Mouse (Mus musculus): ENCODE results near the gene Zmym5. TPM values are rescaled to one million over a fixed set of nuclear protein-coding genes. Genes with fewer than 3 reads are reported as not detected.
"Not testable (repeated sequence)": the region's sequence is repeated elsewhere in the genome, so short reads cannot be mapped to it uniquely, and the experiment has no call there.

The Zmym5 gene
- polyA plus RNA-seq, 1 experiment from 2014 or later = 17.8 TPM

DNA sequence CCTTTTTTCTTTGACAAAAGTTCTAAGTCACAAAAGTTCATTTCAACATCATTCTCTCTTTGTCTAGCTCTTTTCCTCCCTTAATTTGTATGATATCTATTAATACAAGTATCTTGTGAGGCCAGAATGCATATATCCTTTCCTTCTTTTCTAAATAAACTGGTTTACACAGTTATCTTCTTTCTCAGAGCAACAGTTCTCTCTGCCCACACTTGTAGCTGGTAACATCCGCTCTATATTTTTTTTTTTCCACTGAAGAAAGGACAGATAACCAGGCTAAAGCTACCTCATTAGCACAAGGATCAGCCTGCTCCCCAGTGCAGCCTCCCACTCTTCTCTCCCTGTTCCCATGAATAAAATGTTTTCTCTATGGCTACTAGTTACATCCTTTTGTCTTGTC is 26.9 kb downstream of the Zmym5 start:
- no peak overlapping the region for H3K4me3 ChIP-seq (ENCODE audit: low read depth, low read length)
- DNase-seq (ENCODE audit: low spot score) (no peak), ATAC-seq (ENCODE audit: insufficient read depth, low FRiP score, low TSS enrichment) (no peak)
- no peaks in the 10 kb centered on the region for H3K36me3 ChIP-seq (ENCODE audit: control insufficient read depth, insufficient read depth, low read length)
- H3K9ac ChIP-seq (ENCODE audit: low read length) = no peak overlapping the region
- no peaks in the 10 kb centered on the region for H3K4me1 ChIP-seq (ENCODE audit: control insufficient read depth, insufficient read depth, low read length)
- WGBS = 88% methylated on average over 1 of the region's 1 CpGs
- no peaks in the 10 kb centered on the region for H3K27me3 ChIP-seq (ENCODE audit: control insufficient read depth, insufficient read depth, low read length)
- no peak overlapping the region for H3K27ac ChIP-seq (ENCODE audit: low read depth, low read length)
- no peak overlapping the region for H3K4me2 ChIP-seq (ENCODE audit: low read depth)
- H3K9me3 ChIP-seq (ENCODE audit: control insufficient read depth, low read length) = no peaks in the 10 kb centered on the region

DNA sequence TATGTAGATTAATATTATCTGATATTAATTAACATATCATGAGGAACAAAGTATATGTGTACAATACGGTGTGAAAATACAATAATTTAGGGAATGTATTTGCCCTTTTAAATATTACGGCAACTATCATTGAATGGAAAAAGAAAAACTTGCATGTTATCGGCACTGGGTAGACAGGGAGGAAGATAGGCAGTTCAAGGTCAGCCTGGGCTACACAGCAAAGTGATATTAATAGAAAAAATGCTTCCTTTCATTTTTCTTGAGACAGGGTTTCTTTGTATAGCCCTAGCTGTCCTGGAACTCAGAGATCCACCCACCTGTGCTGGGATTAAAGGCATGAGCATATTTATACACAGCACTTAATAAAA is 32.6 kb downstream of the Zmym5 start:
- 60% methylated on average over 3 of the region's 3 CpGs for WGBS
- DNase-seq (ENCODE audit: low spot score) = no peak

GRCm38 (mm10) chr14:56778200-56778932 is 33.1 kb downstream of the Zmym5 start, which contains the start of gene Pspc1:
Gene Pspc1, minus strand, starts transcription at chr14:56778316.
- Histone ChIP-seq H3K4me3 (ENCODE audit: low read depth, low read length) (peak within 1 kb of the TSS; percentile 90), H3K9ac (ENCODE audit: low read length) (peak within 1 kb of the TSS; percentile 92), H3K36me3 (ENCODE audit: control insufficient read depth, insufficient read depth, low read length) (no peaks in the 10 kb centered on the region), H3K4me1 (ENCODE audit: control insufficient read depth, insufficient read depth, low read length) (peaks cover 11% of the 10 kb centered on the region), H3K27ac (ENCODE audit: low read depth, low read length) (peak within 1 kb of the TSS; percentile 85), H3K9me3 (ENCODE audit: control insufficient read depth, low read length) (no peaks in the 10 kb centered on the region), H3K4me2 (ENCODE audit: low read depth) (peak within 1 kb of the TSS; percentile 58), H3K27me3 (ENCODE audit: control insufficient read depth, insufficient read depth, low read length) (no peaks in the 10 kb centered on the region)
- 0% methylated on average over 36 of the region's 36 CpGs for WGBS
- ATAC-seq (ENCODE audit: insufficient read depth, low FRiP score, low TSS enrichment) (peak; percentile 92), DNase-seq (ENCODE audit: low spot score) (peak; percentile 98)

More for the DNA sequence above, 32.6 kb downstream of the Zmym5 start:
- Histone ChIP-seq H3K9ac (ENCODE audit: low read length) (peak overlapping the region; percentile 18; the same call in 1 of the 2 replicates), H3K4me1 (ENCODE audit: control insufficient read depth, insufficient read depth, low read length) (peaks cover 11% of the 10 kb centered on the region), H3K36me3 (ENCODE audit: control insufficient read depth, insufficient read depth, low read length) (no peaks in the 10 kb centered on the region), H3K27me3 (ENCODE audit: control insufficient read depth, insufficient read depth, low read length) (no peaks in the 10 kb centered on the region), H3K4me3 (ENCODE audit: low read depth, low read length) (peak overlapping the region; percentile 90), H3K9me3 (ENCODE audit: control insufficient read depth, low read length) (no peaks in the 10 kb centered on the region), H3K27ac (ENCODE audit: low read depth, low read length) (peak overlapping the region; percentile 85; the same call in 1 of the 2 replicates), H3K4me2 (ENCODE audit: low read depth) (peak overlapping the region; percentile 58)
- 0 out of 2 replicates have a peak, but pooled peaks have one; percentile 15 for ATAC-seq (ENCODE audit: insufficient read depth, low FRiP score, low TSS enrichment)

DNA sequence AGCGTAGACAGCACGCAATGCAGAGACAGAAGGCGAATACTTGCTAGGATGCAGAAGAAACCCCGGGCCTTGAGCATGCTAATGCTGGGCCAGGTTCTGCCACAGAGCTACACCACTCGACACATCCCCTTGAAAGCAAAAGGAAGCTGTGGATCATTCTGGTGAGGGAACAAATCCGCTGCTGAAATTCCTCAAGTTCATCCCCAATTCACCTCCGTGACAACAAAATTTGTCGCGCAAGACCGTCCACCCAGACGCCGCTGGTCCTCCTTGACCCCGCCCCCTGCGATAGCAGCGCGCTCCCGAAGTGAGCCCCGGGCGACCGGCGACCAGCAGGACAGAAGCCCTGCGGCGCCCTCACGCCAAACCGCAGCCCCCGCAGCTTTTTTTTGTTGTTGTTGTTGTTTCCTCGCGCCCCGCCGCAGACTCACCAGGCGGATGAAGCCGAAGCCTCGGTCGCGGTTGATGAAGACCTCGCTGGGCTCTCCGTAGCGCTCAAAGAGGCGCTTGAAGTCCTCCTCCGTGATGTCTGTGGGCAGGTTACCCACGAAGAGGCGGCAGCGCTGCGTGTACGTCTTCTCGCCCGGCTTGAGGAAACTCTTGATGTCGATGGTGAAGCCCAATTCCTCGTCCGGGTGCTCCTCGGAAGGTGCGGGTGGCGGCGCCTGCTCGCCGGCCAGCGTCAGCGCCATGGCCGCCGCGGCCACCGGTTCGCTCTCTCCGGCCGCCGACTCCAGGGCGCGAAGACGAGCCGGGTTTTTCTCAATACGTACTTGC is 34.0 kb downstream of the Zmym5 start:
- H3K27me3 ChIP-seq (ENCODE audit: control insufficient read depth, insufficient read depth, low read length) = no peaks in the 10 kb centered on the region
- peaks cover 11% of the 10 kb centered on the region for H3K4me1 ChIP-seq (ENCODE audit: control insufficient read depth, insufficient read depth, low read length)
- under 1% methylated on average over 70 of the region's 71 CpGs for WGBS
- ATAC-seq (ENCODE audit: insufficient read depth, low FRiP score, low TSS enrichment) (peak; percentile 5; the same call in 1 of the 2 replicates), DNase-seq (ENCODE audit: low spot score) (peak; percentile 72)
- H3K36me3 ChIP-seq (ENCODE audit: control insufficient read depth, insufficient read depth, low read length) = no peaks in the 10 kb centered on the region
- H3K4me2 ChIP-seq (ENCODE audit: low read depth) = peak overlapping the region; percentile 58
- peak overlapping the region; percentile 90 for H3K4me3 ChIP-seq (ENCODE audit: low read depth, low read length)
- no peaks in the 10 kb centered on the region for H3K9me3 ChIP-seq (ENCODE audit: control insufficient read depth, low read length)
- peak overlapping the region; percentile 92 for H3K9ac ChIP-seq (ENCODE audit: low read length)
- peak overlapping the region; percentile 85 for H3K27ac ChIP-seq (ENCODE audit: low read depth, low read length)

GRCm38 (mm10) chr14:56776571-56777238 is 34.8 kb downstream of the Zmym5 start:
- Histone ChIP-seq H3K9me3 (ENCODE audit: control insufficient read depth, low read length) (no peaks in the 10 kb centered on the region), H3K9ac (ENCODE audit: low read length) (peak overlapping the region; percentile 92), H3K27me3 (ENCODE audit: control insufficient read depth, insufficient read depth, low read length) (no peaks in the 10 kb centered on the region), H3K27ac (ENCODE audit: low read depth, low read length) (no peak overlapping the region), H3K36me3 (ENCODE audit: control insufficient read depth, insufficient read depth, low read length) (peaks cover 3% of the 10 kb centered on the region; the same call in 1 of the 2 replicates), H3K4me1 (ENCODE audit: control insufficient read depth, insufficient read depth, low read length) (peaks cover 11% of the 10 kb centered on the region), H3K4me3 (ENCODE audit: low read depth, low read length) (peak overlapping the region; percentile 90), H3K4me2 (ENCODE audit: low read depth) (peak overlapping the region; percentile 58)
- ATAC-seq (ENCODE audit: insufficient read depth, low FRiP score, low TSS enrichment) (no peak), DNase-seq (ENCODE audit: low spot score) (no peak)
- WGBS = 37% methylated on average over 11 of the region's 11 CpGs

DNA sequence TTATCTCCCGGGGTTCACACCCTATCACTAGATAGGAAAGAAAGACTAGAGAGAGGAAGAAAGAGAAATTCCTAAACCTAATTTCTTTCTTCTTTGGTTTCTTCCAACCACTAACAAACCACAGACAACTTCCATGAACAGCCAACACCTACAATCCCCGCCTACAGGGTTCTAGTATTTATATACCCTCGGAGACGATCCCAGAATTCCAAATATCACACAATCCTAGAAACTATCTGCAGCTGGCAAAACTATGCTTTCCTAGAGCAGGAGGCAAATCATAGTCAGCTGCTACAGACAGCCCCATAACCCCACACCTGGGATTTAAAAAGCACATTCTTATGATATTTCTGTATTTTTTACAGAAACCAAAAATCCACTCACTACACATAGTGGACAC is 36.1 kb downstream of the Zmym5 start:
- no peak overlapping the region for H3K27ac ChIP-seq (ENCODE audit: low read depth, low read length)
- H3K4me2 ChIP-seq (ENCODE audit: low read depth) = peak overlapping the region; percentile 58
- WGBS = 84% methylated on average over 4 of the region's 4 CpGs
- peaks cover 5% of the 10 kb centered on the region; the same call in 1 of the 2 replicates for H3K36me3 ChIP-seq (ENCODE audit: control insufficient read depth, insufficient read depth, low read length)
- peaks cover 11% of the 10 kb centered on the region for H3K4me1 ChIP-seq (ENCODE audit: control insufficient read depth, insufficient read depth, low read length)
- no peaks in the 10 kb centered on the region for H3K27me3 ChIP-seq (ENCODE audit: control insufficient read depth, insufficient read depth, low read length)
- DNase-seq (ENCODE audit: low spot score) = no peak
- no peaks in the 10 kb centered on the region for H3K9me3 ChIP-seq (ENCODE audit: control insufficient read depth, low read length)
- ATAC-seq (ENCODE audit: insufficient read depth, low FRiP score, low TSS enrichment) = no peak
- no peak overlapping the region for H3K9ac ChIP-seq (ENCODE audit: low read length)
- H3K4me3 ChIP-seq (ENCODE audit: low read depth, low read length) = peak overlapping the region; percentile 6; the same call in 1 of the 2 replicates

DNA sequence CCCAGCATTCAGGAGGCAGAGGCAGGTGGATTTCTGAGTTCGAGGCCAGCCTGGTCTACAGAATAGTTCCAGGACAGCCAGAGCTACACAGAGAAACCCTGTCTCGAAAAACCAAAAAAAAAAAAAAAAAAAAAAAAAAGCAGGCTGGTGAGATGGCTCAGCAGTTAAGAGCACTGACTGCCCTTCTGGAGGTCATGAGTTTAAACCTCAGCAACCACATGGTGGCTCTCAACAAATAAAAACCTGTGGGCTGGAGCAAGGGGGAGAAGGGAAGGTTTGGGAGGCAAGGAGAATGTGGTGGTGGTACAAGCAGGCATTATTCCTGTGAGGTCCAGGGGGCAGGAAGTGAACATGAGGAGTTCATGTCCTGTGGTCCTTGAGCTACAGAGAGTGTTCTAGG is 45.1 kb downstream of the Zmym5 start:
- DNase-seq (ENCODE audit: low spot score); H3K4me1 ChIP-seq (ENCODE audit: control insufficient read depth, insufficient read depth, low read length); H3K4me2 ChIP-seq (ENCODE audit: low read depth); H3K27me3 ChIP-seq (ENCODE audit: control insufficient read depth, insufficient read depth, low read length); H3K36me3 ChIP-seq (ENCODE audit: control insufficient read depth, insufficient read depth, low read length); H3K9ac ChIP-seq (ENCODE audit: low read length); H3K9me3 ChIP-seq (ENCODE audit: control insufficient read depth, low read length); ATAC-seq (ENCODE audit: insufficient read depth, low FRiP score, low TSS enrichment); H3K27ac ChIP-seq (ENCODE audit: low read depth, low read length); H3K4me3 ChIP-seq (ENCODE audit: low read depth, low read length): not testable (repeated sequence)
- 84% methylated on average over 2 of the region's 2 CpGs for WGBS

DNA sequence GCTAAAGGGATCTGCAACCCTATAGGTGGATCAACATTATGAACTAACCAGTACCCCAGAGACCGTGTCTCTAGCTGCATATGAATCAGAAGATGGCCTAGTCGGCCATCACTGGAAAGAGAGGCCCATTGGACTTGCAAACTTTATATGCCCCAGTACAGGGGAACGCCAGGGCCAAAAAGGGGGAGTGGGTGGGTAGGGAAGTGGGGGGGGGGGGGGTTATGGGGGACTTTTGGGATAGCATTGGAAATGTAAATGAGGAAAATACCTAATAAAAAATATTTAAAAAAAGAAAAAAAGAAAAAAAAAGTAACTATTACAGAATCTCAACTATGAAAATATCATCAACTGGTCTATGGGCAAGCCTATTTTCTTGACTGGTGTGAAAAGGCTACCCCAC is 46.4 kb downstream of the Zmym5 start:
- not testable (repeated sequence) for H3K9ac ChIP-seq (ENCODE audit: low read length); H3K27me3 ChIP-seq (ENCODE audit: control insufficient read depth, insufficient read depth, low read length); H3K4me1 ChIP-seq (ENCODE audit: control insufficient read depth, insufficient read depth, low read length); H3K4me3 ChIP-seq (ENCODE audit: low read depth, low read length); H3K36me3 ChIP-seq (ENCODE audit: control insufficient read depth, insufficient read depth, low read length); H3K4me2 ChIP-seq (ENCODE audit: low read depth); H3K27ac ChIP-seq (ENCODE audit: low read depth, low read length); H3K9me3 ChIP-seq (ENCODE audit: control insufficient read depth, low read length); DNase-seq (ENCODE audit: low spot score)
- ATAC-seq (ENCODE audit: insufficient read depth, low FRiP score, low TSS enrichment) = peak; percentile 72; the same call in 1 of the 2 replicates
- 94% methylated on average over 2 of the region's 3 CpGs for WGBS

Measured in neural tube, embryonic 11.5 days (tissue).